Mouse (Mus musculus): ENCODE measurements around the gene Capn8.

Gene Capn8

GRCm38 (mm10) chr1:182571148-182571547, 6.3 kb downstream of the Capn8 start:
- no peaks in the 10 kb centered on the region for H3K27me3 ChIP-seq (ENCODE audit: control insufficient read depth, insufficient read depth, low read length, poor library complexity, severe bottlenecking)
- DNase-seq (ENCODE audit: low read depth, low spot score), result no peak
- no peaks in the 10 kb centered on the region for H3K36me3 ChIP-seq (ENCODE audit: control insufficient read depth, insufficient read depth, low read length, poor library complexity, severe bottlenecking)

GRCm38 (mm10) chr1:182571973-182572372, 7.2 kb downstream of the Capn8 start:
- no peaks in the 10 kb centered on the region for H3K36me3 ChIP-seq (ENCODE audit: control insufficient read depth, insufficient read depth, low read length, poor library complexity, severe bottlenecking)
- no peaks in the 10 kb centered on the region for H3K27me3 ChIP-seq (ENCODE audit: control insufficient read depth, insufficient read depth, low read length, poor library complexity, severe bottlenecking)
- DNase-seq (ENCODE audit: low read depth, low spot score), result no peak

GRCm38 (mm10) chr1:182573856-182574665, 9.3 kb downstream of the Capn8 start:
- no peaks in the 10 kb centered on the region for H3K27me3 ChIP-seq (ENCODE audit: control insufficient read depth, insufficient read depth, low read length, poor library complexity, severe bottlenecking)
- no peaks in the 10 kb centered on the region for H3K36me3 ChIP-seq (ENCODE audit: control insufficient read depth, insufficient read depth, low read length, poor library complexity, severe bottlenecking)
- DNase-seq (ENCODE audit: low read depth, low spot score), result no peak

GRCm38 (mm10) chr1:182574666-182575049, 9.9 kb downstream of the Capn8 start:
- Histone ChIP-seq H3K36me3 (ENCODE audit: control insufficient read depth, insufficient read depth, low read length, poor library complexity, severe bottlenecking) (no peaks in the 10 kb centered on the region), H3K27me3 (ENCODE audit: control insufficient read depth, insufficient read depth, low read length, poor library complexity, severe bottlenecking) (no peaks in the 10 kb centered on the region)
- no peak for DNase-seq (ENCODE audit: low read depth, low spot score)

- Histone ChIP-seq H3K36me3 (ENCODE audit: control insufficient read depth, insufficient read depth, low read length, poor library complexity, severe bottlenecking) (no peaks in the 10 kb centered on the region), H3K27me3 (ENCODE audit: control insufficient read depth, insufficient read depth, low read length, poor library complexity, severe bottlenecking) (no peaks in the 10 kb centered on the region)
- DNase-seq (ENCODE audit: low read depth, low spot score), result no peak
Observed at GRCm38 (mm10) chr1:182584169-182584568, 19.4 kb downstream of the Capn8 start.

GRCm38 (mm10) chr1:182585162-182585840, 20.5 kb downstream of the Capn8 start:
- no peaks in the 10 kb centered on the region for H3K36me3 ChIP-seq (ENCODE audit: control insufficient read depth, insufficient read depth, low read length, poor library complexity, severe bottlenecking)
- no peak for DNase-seq (ENCODE audit: low read depth, low spot score)
- no peaks in the 10 kb centered on the region for H3K27me3 ChIP-seq (ENCODE audit: control insufficient read depth, insufficient read depth, low read length, poor library complexity, severe bottlenecking)

GRCm38 (mm10) chr1:182587706-182588105, 22.9 kb downstream of the Capn8 start:
- no peaks in the 10 kb centered on the region for H3K36me3 ChIP-seq (ENCODE audit: control insufficient read depth, insufficient read depth, low read length, poor library complexity, severe bottlenecking)
- no peaks in the 10 kb centered on the region for H3K27me3 ChIP-seq (ENCODE audit: control insufficient read depth, insufficient read depth, low read length, poor library complexity, severe bottlenecking)
- DNase-seq (ENCODE audit: low read depth, low spot score), result no peak

- DNase-seq (ENCODE audit: low read depth, low spot score), result no peak
Observed at GRCm38 (mm10) chr1:182591491-182591890, 26.7 kb downstream of the Capn8 start.

GRCm38 (mm10) chr1:182592436-182592835, 27.6 kb downstream of the Capn8 start:
- DNase-seq (ENCODE audit: low read depth, low spot score), result no peak
- H3K27me3 ChIP-seq (ENCODE audit: control insufficient read depth, insufficient read depth, low read length, poor library complexity, severe bottlenecking), result no peaks in the 10 kb centered on the region
- no peaks in the 10 kb centered on the region for H3K36me3 ChIP-seq (ENCODE audit: control insufficient read depth, insufficient read depth, low read length, poor library complexity, severe bottlenecking)

More at GRCm38 (mm10) chr1:182591491-182591890, 26.7 kb downstream of the Capn8 start:
- Histone ChIP-seq H3K36me3 (ENCODE audit: control insufficient read depth, insufficient read depth, low read length, poor library complexity, severe bottlenecking) (no peaks in the 10 kb centered on the region), H3K27me3 (ENCODE audit: control insufficient read depth, insufficient read depth, low read length, poor library complexity, severe bottlenecking) (no peaks in the 10 kb centered on the region)

GRCm38 (mm10) chr1:182605330-182606150, 40.7 kb downstream of the Capn8 start:
- no peak for DNase-seq (ENCODE audit: low read depth, low spot score)
- H3K27me3 ChIP-seq (ENCODE audit: control insufficient read depth, insufficient read depth, low read length, poor library complexity, severe bottlenecking), result no peaks in the 10 kb centered on the region
- no peaks in the 10 kb centered on the region for H3K36me3 ChIP-seq (ENCODE audit: control insufficient read depth, insufficient read depth, low read length, poor library complexity, severe bottlenecking)

- no peak for DNase-seq (ENCODE audit: low read depth, low spot score)
- H3K36me3 ChIP-seq (ENCODE audit: control insufficient read depth, insufficient read depth, low read length, poor library complexity, severe bottlenecking), result no peaks in the 10 kb centered on the region
- no peaks in the 10 kb centered on the region for H3K27me3 ChIP-seq (ENCODE audit: control insufficient read depth, insufficient read depth, low read length, poor library complexity, severe bottlenecking)
Observed at GRCm38 (mm10) chr1:182609701-182610335, 45.0 kb downstream of the Capn8 start.

- DNase-seq (ENCODE audit: low read depth, low spot score), result no peak
- Histone ChIP-seq H3K36me3 (ENCODE audit: control insufficient read depth, insufficient read depth, low read length, poor library complexity, severe bottlenecking) (no peaks in the 10 kb centered on the region), H3K27me3 (ENCODE audit: control insufficient read depth, insufficient read depth, low read length, poor library complexity, severe bottlenecking) (no peaks in the 10 kb centered on the region)
Observed at GRCm38 (mm10) chr1:182615465-182615864, 50.7 kb downstream of the Capn8 start.

- no peaks in the 10 kb centered on the region for H3K36me3 ChIP-seq (ENCODE audit: control insufficient read depth, insufficient read depth, low read length, poor library complexity, severe bottlenecking)
Observed at GRCm38 (mm10) chr1:182618200-182618947, 53.6 kb downstream of the Capn8 start.

GRCm38 (mm10) chr1:182620470-182620869, 55.7 kb downstream of the Capn8 start:
- H3K36me3 ChIP-seq (ENCODE audit: control insufficient read depth, insufficient read depth, low read length, poor library complexity, severe bottlenecking), result no peaks in the 10 kb centered on the region
- no peak for DNase-seq (ENCODE audit: low read depth, low spot score)
- H3K27me3 ChIP-seq (ENCODE audit: control insufficient read depth, insufficient read depth, low read length, poor library complexity, severe bottlenecking), result no peaks in the 10 kb centered on the region

More at GRCm38 (mm10) chr1:182618200-182618947, 53.6 kb downstream of the Capn8 start:
- no peak for DNase-seq (ENCODE audit: low read depth, low spot score)
- H3K27me3 ChIP-seq (ENCODE audit: control insufficient read depth, insufficient read depth, low read length, poor library complexity, severe bottlenecking), result no peaks in the 10 kb centered on the region

Measured in splenic B cell, adult 2 months (primary cell).